Mouse (Mus musculus) CH12.LX (cell line): ENCODE data around the gene Mgat5. TPM values are rescaled to one million over a fixed set of nuclear protein-coding genes. Genes with fewer than 3 reads are reported as not detected.

Source experiments
- DNase-seq: peaks from one replicate; pipeline ENCODE4 v3.0.0-alpha.2; 2013; ENCODE audit errors: extremely low read depth
- H3K27ac ChIP-seq: 2 replicates; pipeline ENCODE4 v1.5.1; 2012; ENCODE audit warnings: low read depth, mild to moderate bottlenecking, control low read depth, moderate library complexity; ENCODE audit not compliant: insufficient read depth
- H3K27me3 ChIP-seq: replicated peaks from 2 replicates; pipeline ENCODE3; 2012; ENCODE audit warnings: inconsistent platforms
- H3K36me3 ChIP-seq, 2 experiments: replicated peaks in 1 of 2; 2 replicates each; pipeline versions ENCODE3 to v1.6.1; 2012; ENCODE audit warnings: inconsistent platforms in 1 of 2, low read length in 1 of 2, mild to moderate bottlenecking in 1 of 2, mixed read lengths in 1 of 2, moderate library complexity in 1 of 2; ENCODE audit not compliant: control insufficient read depth in 1 of 2, insufficient read depth in 1 of 2
- H3K4me1 ChIP-seq, 2 experiments: 2 replicates each; pipeline ENCODE4 v1.6.1; 2012; ENCODE audit warnings: inconsistent platforms in 1 of 2, moderate library complexity in 1 of 2; ENCODE audit not compliant: insufficient read depth in 2 of 2, control insufficient read depth in 1 of 2
- H3K4me2 ChIP-seq: 2 replicates; pipeline ENCODE4 v1.6.1; 2012; ENCODE audit warnings: low read depth, mild to moderate bottlenecking, control low read depth; ENCODE audit not compliant: poor library complexity, insufficient read depth, severe bottlenecking
- H3K4me3 ChIP-seq, 3 experiments: fragments of 150-350 bp in 1 of 3; sonication (generic) in 1 of 3; replicated peaks in 1 of 3; 2 replicates each; pipeline versions ENCODE3 to v1.5.1; 2011 to 2012; ENCODE audit warnings: low read depth in 2 of 3, low read length in 2 of 3, mild to moderate bottlenecking in 2 of 3, moderate library complexity in 2 of 3, control low read depth in 1 of 3, improper control_type of control experiment in 1 of 3, inconsistent platforms in 1 of 3, mixed read lengths in 1 of 3; ENCODE audit not compliant: poor library complexity in 1 of 3
- H3K79me2 ChIP-seq: replicated peaks from 2 replicates; pipeline ENCODE4 v1.6.1; 2012; ENCODE audit warnings: mild to moderate bottlenecking, moderate library complexity; ENCODE audit not compliant: control insufficient read depth, poor library complexity, insufficient read depth, severe bottlenecking; ENCODE audit errors: extremely low read depth
- H3K9ac ChIP-seq: 2 replicates; pipeline ENCODE4 v1.6.1; 2012; ENCODE audit warnings: low read depth, mild to moderate bottlenecking, control low read depth, moderate library complexity; ENCODE audit not compliant: insufficient read depth
- H3K9me3 ChIP-seq: replicated peaks from 2 replicates; pipeline ENCODE3; 2012; ENCODE audit warnings: low read length, inconsistent platforms, mixed read lengths
- BHLHE40 ChIP-seq: IDR thresholded peaks from 2 replicates; pipeline ENCODE4 v1.6.1; 2011; ENCODE audit warnings: mild to moderate bottlenecking, low read depth, low read length, improper control_type of control experiment
- CHD1 ChIP-seq: IDR thresholded peaks from 2 replicates; pipeline ENCODE4 v1.6.1; 2012; ENCODE audit warnings: low read depth, low read length, improper control_type of control experiment, inconsistent platforms
- ELF1 ChIP-seq: IDR thresholded peaks from 2 replicates; pipeline ENCODE4 v1.6.1; 2014; ENCODE audit warnings: low read depth, mild to moderate bottlenecking, inconsistent platforms, low read length, improper control_type of control experiment
- EP300 ChIP-seq: IDR thresholded peaks from 2 replicates; pipeline ENCODE4 v1.6.1; 2011; ENCODE audit warnings: low read length, improper control_type of control experiment
- GABPA ChIP-seq: IDR thresholded peaks from 2 replicates; pipeline ENCODE4 v1.6.1; 2012; ENCODE audit warnings: low read depth, low read length, improper control_type of control experiment, inconsistent platforms; ENCODE audit not compliant: insufficient replicate concordance
- IRF4 ChIP-seq: IDR thresholded peaks from 2 replicates; pipeline ENCODE4 v1.6.1; 2014; ENCODE audit warnings: low read depth, mild to moderate bottlenecking, inconsistent platforms, low read length, improper control_type of control experiment
- JUN ChIP-seq: IDR thresholded peaks from 2 replicates; pipeline ENCODE4 v1.6.1; 2011; ENCODE audit warnings: low read depth, mild to moderate bottlenecking, low read length, improper control_type of control experiment, moderate library complexity; ENCODE audit not compliant: insufficient read depth
- JUND ChIP-seq: conservative IDR thresholded peaks from 2 replicates; pipeline ENCODE4 v1.6.1; 2011; ENCODE audit warnings: low read depth, low read length, improper control_type of control experiment
- KAT2A ChIP-seq: IDR thresholded peaks from 2 replicates; pipeline ENCODE4 v1.6.1; 2012; ENCODE audit warnings: low read length, improper control_type of control experiment, inconsistent platforms; ENCODE audit not compliant: insufficient replicate concordance
- MAFK ChIP-seq: IDR thresholded peaks from 2 replicates; pipeline ENCODE4 v1.6.1; 2011; ENCODE audit warnings: low read length, improper control_type of control experiment; ENCODE audit not compliant: insufficient replicate concordance
- MAX ChIP-seq: IDR thresholded peaks from 2 replicates; pipeline ENCODE4 v1.6.1; 2011; ENCODE audit warnings: low read length, improper control_type of control experiment
- MEF2A ChIP-seq: IDR thresholded peaks from 2 replicates; pipeline ENCODE4 v1.6.1; 2014; ENCODE audit warnings: low read depth, mild to moderate bottlenecking, inconsistent platforms, low read length, improper control_type of control experiment, borderline replicate concordance
- MYC ChIP-seq: IDR thresholded peaks from 2 replicates; pipeline ENCODE4 v1.6.1; 2011; ENCODE audit warnings: low read depth, mild to moderate bottlenecking, improper control_type of control experiment, low read length
- NRF1 ChIP-seq: IDR thresholded peaks from 2 replicates; pipeline ENCODE4 v1.6.1; 2014; ENCODE audit warnings: low read depth, mild to moderate bottlenecking, inconsistent platforms, low read length, improper control_type of control experiment, moderate library complexity
- SIN3A ChIP-seq: IDR thresholded peaks from 2 replicates; pipeline ENCODE4 v1.6.1; 2012; ENCODE audit warnings: low read length, improper control_type of control experiment, inconsistent platforms
- SMC3 ChIP-seq: IDR thresholded peaks from 2 replicates; pipeline ENCODE4 v1.6.1; 2011; ENCODE audit warnings: low read depth, low read length, improper control_type of control experiment
- TBP ChIP-seq: conservative IDR thresholded peaks from 2 replicates; pipeline ENCODE4 v1.6.1; 2011; ENCODE audit warnings: low read depth, low read length, improper control_type of control experiment
- TCF12 ChIP-seq: IDR thresholded peaks from 2 replicates; pipeline ENCODE4 v1.6.1; 2014; ENCODE audit warnings: low read depth, mild to moderate bottlenecking, inconsistent platforms, low read length, improper control_type of control experiment
- UBTF ChIP-seq: IDR thresholded peaks from 2 replicates; pipeline ENCODE4 v1.6.1; 2012; ENCODE audit warnings: low read depth, mild to moderate bottlenecking, inconsistent platforms, low read length, improper control_type of control experiment, moderate library complexity
- USF1 ChIP-seq: IDR thresholded peaks from 2 replicates; pipeline ENCODE4 v1.6.1; 2014; ENCODE audit warnings: low read depth, mild to moderate bottlenecking, inconsistent platforms, low read length, improper control_type of control experiment
- dilution Hi-C: fragments of 300-500 bp; cut with MboI; formaldehyde crosslinking; loops from 2 replicates; pipeline ENCODE4 v1.14.3; 2020; ENCODE audit warnings: low sequenced_read_pairs; ENCODE audit not compliant: extremely low pct_unique_long_range_greater_than_20kb, extremely low pct_ligation_motif_present
- in situ Hi-C: fragments of 300-500 bp; cut with MboI; formaldehyde crosslinking; loops from 3 replicates; pipeline ENCODE4 v1.14.3; 2019; ENCODE audit warnings: low sequenced_read_pairs, low pct_ligation_motif_present, low pct_unique_long_range_greater_than_20kb, mixed read lengths
- polyA plus RNA-seq: library from polyadenylated mRNA; unstranded; fragments of >175 nt; gene quantifications from 2 replicates; pipeline ENCODE4 v1.2.1, GENCODE M21; 2012; ENCODE audit warnings: low read depth; ENCODE audit not compliant: insufficient read length
- total RNA-seq, 2 experiments: library from RNA; depleted of rRNA; stranded (reverse); fragments of 300-350 nt in 1 of 2; fragments of >200 nt in 1 of 2; gene quantifications; 2 replicates each; pipeline ENCODE4 v1.2.3; 2012 to 2014

Gene Mgat5
- total and polyA plus RNA-seq, 3 experiments = 5.9 to 8.8 (median 6.6) TPM

GRCm38 (mm10) chr1:127316651-127317050 lies 111.8 kb downstream of the Mgat5 start:
- no peak overlapping the region for H3K4me2 ChIP-seq
- DNase-seq = no peak
- H3K4me3 ChIP-seq = no peak overlapping the region
- no peak overlapping the region for H3K9ac ChIP-seq
- peaks cover 2 to 44% of the 10 kb centered on the region in 2 experiments for H3K36me3 ChIP-seq
- H3K4me1 ChIP-seq = peaks cover 0 to 28% of the 10 kb centered on the region in 2 experiments; a peak in 2 of 4 replicates
- in situ Hi-C loops (no loop called here), dilution Hi-C loops (no loop called here)
- no peaks in the 10 kb centered on the region for H3K27me3 ChIP-seq
- TF ChIP-seq BHLHE40 = no peak
- no peak for TF ChIP-seq JUND
- TF ChIP-seq UBTF = no peak
- TF ChIP-seq ELF1 = no peak
- H3K9me3 ChIP-seq = no peaks in the 10 kb centered on the region
- H3K27ac ChIP-seq = no peak overlapping the region
- H3K79me2 ChIP-seq = no peaks in the 10 kb centered on the region; the same call in 1 of the 2 replicates

GRCm38 (mm10) chr1:127317541-127317940 lies 112.7 kb downstream of the Mgat5 start:
- TF ChIP-seq USF1 = no peak
- TF ChIP-seq EP300 = no peak
- TF ChIP-seq IRF4 = no peak
- no peak for TF ChIP-seq SIN3A
- no peak for TF ChIP-seq MEF2A
- TF ChIP-seq MAFK = no peak
- no peak for TF ChIP-seq CHD1
- no peak for TF ChIP-seq MAX
- TF ChIP-seq MYC = no peak
- TF ChIP-seq KAT2A = no peak
- TF ChIP-seq GABPA = no peak
- no peak for TF ChIP-seq TBP
- no peak for TF ChIP-seq JUN
- no peak for TF ChIP-seq SMC3
- TF ChIP-seq TCF12 = no peak
- TF ChIP-seq NRF1 = no peak
- Histone ChIP-seq H3K4me3 (no peak overlapping the region), H3K36me3 (peaks cover 2 to 46% of the 10 kb centered on the region in 2 experiments), H3K9me3 (no peaks in the 10 kb centered on the region), H3K4me1 (peaks cover 0 to 34% of the 10 kb centered on the region in 2 experiments; a peak in 2 of 4 replicates), H3K9ac (no peak overlapping the region), H3K79me2 (no peaks in the 10 kb centered on the region; the same call in 1 of the 2 replicates), H3K27ac (no peak overlapping the region), H3K4me2 (no peak overlapping the region), H3K27me3 (no peaks in the 10 kb centered on the region)
- in situ Hi-C loops = no loop called here
- dilution Hi-C loops = no loop called here
- no peak for DNase-seq
